Mouse (Mus musculus): ENCODE data around the gene Wee2.
A peak's percentile ranks its signal among the peaks of the same experiment; 100 is the strongest.

Gene Wee2

DNA sequence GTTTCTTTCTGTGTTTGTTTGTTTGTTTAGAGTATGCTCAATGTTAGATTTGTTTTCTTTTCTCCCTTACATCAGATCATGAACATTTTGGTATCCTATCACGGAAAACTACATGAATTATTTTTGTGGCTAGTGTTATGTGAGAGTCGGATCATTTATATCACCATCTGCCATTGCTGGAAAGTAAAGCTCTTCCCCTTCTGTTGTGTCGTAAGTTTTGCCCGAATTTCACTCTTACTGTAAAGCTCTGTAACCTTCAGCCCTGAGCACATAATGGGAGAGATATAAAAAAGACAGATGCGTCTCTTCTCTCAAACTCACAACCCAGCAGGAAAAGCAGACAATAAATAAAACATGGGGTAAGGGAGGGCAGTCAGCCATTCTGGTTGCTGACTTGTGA lies at the start of gene Wee2:
TSS of gene Wee2 (plus strand) at position 153 of the 400 bp plus-strand sequence.
- no peak for DNase-seq (ENCODE audit: low spot score)

DNA sequence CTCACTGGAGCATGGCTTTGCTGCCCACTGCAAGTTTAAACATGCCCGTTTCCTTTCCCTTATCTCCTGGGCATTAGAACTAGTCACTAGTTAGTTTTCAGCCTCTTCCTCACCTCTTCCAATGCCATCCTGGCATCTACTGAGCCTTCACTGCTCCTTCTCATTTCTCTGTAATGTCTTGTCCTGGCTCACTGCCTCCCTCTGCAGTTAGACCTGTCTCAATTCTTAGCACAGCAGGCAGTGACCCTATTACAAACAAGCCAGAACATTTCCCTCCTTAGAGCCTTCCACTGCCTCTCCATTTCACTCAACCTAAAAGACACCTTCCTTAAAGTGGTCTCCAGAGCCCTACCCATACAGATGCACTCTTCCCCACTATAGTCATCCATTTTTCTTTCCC lies 47.9 kb upstream of the Wee2 start:
- DNase-seq (ENCODE audit: low spot score): no peak

DNA sequence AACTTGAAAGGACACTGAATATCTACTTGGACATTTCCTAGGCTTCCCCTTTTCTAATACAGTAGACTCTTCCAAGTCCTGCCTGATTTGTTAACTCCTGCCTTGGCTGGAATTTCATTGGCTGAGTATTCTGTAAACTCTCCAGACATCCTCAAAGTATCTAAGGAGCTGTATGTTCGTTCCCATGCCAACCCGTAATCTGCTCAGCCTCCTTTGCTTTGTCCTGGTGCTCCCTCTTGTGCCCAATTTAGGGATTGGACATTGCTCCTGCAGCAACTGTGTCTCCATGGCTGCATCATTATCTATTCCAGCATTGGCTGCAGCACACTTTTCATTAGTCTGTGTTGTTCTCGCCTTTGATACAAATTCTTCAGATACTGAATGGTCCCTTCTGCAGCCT lies 45.7 kb upstream of the Wee2 start:
- peak; percentile 25 for DNase-seq (ENCODE audit: low spot score)

DNA sequence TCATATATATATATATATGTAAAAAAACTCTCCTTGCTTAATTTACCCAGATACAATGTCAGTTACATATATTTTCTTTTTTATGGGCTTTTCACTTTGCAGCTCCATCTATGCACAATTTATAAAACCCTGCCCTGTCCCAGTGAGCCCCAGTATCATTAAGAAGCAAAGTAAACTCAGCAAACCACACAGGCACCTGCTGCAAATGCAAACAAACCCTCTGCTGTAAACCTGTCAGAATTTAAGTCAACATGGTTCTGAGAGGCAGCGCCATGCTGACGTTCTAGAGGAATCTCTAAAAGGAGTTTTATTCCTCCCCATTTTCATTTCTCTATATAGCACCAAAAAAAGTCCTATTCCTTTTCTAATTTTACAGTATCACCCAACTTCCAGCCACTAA lies 36.9 kb upstream of the Wee2 start:
- DNase-seq (ENCODE audit: low spot score): no peak

DNA sequence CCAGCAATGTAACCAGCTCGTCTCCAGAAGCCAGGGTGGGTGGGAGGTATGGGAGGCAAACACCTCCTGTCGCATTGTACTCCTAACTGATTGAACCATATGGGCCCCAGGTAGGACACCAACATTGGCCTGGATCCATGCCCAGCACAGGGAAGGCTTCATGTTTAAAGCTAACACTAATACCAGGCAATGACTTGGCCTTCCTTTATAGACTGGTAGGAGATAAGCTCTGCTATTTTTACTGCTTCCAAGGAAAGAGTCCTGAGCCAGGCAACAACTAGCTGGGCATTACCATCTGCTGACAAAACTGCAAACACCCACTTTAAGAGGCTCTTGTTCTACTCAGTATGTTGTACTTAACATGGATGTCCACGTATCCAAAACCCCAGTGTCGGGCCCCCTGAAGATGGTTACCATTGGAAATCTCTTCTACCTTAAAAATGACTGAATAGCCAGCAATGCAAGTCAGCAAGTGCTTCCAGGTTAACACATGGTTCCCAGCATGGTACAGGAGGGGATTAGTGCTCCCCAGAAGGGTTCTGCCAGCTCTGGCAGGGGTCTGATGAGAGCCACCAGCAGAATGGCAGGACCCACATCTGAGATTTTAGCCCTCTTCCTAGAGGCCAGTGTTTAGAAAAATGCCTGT lies 35.1 kb upstream of the Wee2 start:
- no peak for DNase-seq (ENCODE audit: low spot score)

DNA sequence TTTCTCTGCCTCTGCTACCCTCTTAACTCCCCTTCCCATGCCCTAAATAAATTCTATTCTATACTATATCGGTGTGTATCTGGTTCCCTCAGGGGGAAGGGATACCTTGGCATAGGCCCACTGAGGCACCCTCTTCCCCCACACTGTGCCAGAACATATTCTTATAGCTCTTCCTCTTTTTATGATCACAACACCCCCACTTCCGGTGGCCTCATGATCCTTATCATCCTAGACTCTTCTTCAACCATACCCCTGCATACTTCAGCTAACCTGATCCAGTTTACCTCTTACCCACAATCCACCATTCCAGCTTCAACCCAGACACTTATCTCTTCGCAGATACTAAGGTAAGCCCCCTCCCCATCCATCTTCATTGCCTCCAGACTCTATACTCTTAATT lies 27.8 kb upstream of the Wee2 start:
- no peak for DNase-seq (ENCODE audit: low spot score)

DNA sequence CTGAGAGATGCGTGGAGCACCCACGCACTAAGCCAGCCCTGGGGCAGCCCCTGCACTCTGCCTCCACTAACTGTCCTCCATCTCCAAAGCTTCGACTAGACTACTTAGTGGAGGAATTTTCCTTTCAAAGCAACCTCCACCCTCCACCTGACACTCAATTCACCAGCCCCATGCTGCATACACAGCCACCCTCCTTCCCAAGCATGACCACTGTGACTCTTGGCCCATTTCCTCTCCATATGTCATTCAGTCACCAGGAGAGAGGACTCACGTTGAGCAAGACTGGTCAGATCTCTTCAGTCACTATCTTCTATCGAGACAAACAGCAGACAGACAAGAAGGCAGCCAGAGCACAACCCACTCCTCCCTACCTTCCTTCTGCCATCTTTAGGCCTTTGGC lies 25.8 kb upstream of the Wee2 start:
- DNase-seq (ENCODE audit: low spot score): no peak

DNA sequence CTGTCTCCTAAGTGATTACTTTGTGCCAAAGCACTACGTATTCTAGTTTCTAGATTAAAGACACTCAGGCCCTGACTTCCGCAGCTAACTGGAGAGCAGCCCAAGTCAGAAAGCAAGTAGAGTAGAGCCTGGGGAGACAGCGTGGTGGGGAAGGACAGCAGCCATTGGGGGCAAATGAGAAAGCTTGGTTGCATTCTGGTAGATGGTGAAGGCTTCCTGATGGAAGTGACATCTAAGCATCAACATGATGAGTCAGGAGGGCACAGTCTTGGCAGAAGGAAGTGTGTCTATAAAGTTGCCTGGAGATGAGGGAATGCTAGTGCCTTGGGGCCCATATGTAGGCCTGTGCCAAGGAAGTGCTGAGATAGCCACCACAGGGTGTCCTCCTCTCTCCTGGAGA lies 25.3 kb upstream of the Wee2 start:
- DNase-seq (ENCODE audit: low spot score): no peak

DNA sequence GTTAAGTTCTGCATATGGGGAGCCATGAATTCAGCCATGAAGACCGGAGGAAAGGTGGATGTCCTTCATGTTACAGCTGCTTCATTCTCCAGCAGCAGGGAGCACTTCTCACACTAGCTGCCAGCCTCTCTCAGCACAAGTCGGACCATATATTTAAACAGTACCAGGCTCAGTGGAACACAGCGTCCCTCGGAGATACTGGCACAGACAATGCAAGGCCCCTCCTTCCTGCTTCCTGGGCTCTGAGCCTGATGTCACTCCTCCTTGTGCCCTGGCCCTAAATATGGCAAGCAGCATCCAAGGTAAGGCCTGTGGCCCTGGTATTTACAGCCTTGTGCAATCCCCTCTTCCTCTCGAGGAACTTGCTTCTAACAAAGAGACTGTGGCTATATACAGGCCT lies 23.1 kb upstream of the Wee2 start:
- no peak for DNase-seq (ENCODE audit: low spot score)

DNA sequence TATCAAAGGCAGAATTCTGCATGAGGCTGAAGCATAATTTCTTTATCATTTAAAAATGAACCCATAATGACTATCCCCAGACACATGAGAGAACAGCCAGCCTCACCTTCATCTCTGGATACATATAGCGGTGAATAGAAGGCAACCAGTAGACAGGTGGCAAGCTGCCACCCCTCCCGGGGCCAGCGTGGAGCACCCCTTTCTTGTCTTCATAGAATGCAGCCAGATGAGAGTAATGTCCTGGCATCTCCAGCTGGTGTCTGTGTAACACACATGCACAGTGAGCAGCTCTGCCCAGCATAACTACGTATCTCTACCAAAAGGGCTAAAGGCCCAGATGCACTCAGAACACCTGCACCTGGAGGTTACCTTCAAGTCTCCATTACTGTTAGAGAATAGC lies 20.5 kb upstream of the Wee2 start:
- no peak for DNase-seq (ENCODE audit: low spot score)

DNA sequence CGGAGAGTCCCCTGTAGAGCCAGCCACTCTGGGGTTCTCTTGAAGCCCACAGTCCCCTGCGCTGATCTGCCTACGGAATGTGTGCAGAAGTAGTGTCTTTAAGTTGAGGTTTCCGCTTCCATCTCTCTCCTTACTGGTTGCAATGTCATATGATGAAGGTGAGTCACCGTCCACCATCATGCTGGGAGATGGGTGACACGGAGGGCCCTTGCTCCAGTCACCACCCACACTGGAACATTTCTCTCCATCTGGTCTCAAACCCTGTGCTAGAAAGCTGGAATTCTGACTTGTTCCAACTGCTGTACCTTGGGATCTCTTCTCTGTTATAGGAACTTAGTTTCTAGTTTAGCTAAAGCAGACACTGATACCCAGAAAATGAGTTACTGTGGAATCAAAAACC lies 17.8 kb upstream of the Wee2 start:
- no peak for DNase-seq (ENCODE audit: low spot score)

DNA sequence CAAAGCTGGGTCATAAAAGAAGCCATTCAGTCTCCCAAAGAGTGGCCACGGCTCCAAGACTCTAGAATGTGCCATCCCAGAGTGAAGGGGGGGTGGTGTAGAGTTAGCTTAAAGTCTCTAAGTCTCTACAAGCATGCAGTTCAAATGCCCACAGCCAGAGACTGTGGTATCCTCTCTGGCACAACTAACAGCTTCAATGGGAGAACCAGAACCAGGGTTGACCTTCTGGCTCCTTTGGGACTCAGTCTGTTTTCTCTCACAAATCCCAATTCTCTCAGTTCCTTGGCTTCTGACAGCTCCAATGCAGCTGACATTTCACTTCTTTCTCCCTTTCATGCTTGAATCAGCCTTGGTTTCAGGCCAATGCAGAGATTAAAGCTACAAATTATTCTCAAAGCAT lies 15.9 kb upstream of the Wee2 start:
- no peak for DNase-seq (ENCODE audit: low spot score)

DNA sequence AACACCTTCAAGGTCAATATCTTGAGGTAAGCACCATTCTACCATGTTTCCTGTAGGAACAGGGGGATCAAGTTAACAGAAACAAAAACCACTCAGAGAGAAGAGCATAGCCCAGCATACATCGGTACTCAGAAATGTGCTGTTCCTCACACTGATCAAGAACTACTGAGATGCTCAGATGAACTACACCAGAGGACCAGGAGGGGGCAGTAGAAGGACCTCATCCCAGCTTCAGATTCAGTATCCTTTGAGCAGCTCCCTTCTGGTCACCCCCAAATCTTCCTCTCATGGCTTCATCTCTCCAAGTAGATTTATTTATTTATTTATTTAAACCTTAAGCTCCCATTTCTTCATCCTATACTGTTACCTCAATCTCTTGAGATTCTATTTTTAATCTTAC lies 15.1 kb upstream of the Wee2 start:
- no peak for DNase-seq (ENCODE audit: low spot score)

DNA sequence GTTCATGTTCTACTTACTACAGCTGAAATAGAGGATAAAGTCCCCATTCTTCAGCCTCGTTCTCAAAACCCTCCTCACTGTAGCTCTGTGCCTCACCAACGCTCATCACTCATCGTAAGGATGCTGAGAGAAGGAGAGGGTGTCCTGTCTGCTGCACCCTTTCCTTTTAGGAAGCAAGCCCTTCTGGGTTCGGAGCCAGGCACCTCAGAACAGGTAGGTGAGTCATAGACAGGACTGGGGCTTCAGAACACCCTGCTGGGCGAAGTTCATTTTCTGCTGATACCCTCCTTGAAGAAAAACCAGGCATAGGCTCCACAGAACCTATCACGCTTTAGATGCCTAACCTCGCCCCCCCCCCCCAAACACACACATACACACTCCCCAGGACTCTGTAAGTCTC lies 11.4 kb upstream of the Wee2 start:
- DNase-seq (ENCODE audit: low spot score): no peak

DNA sequence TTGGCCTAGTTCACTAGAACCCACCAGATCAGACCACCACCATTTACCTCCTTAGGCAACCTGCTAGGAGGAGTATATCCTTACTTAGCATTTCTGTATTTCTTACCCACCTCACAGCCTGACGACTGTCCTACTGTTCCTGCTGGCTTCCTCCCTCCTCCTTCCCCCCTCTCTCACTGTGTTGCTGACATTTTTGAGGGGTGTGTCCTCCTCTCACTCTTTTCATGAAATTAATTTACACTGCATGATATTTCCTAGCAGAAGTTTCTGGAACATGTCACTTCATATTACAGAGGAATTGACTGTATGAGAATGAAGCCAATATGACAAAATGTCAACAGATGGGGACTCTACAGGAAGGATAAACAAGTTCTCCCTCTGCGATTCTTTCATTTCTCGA lies 10.2 kb upstream of the Wee2 start:
- no peak for DNase-seq (ENCODE audit: low spot score)

DNA sequence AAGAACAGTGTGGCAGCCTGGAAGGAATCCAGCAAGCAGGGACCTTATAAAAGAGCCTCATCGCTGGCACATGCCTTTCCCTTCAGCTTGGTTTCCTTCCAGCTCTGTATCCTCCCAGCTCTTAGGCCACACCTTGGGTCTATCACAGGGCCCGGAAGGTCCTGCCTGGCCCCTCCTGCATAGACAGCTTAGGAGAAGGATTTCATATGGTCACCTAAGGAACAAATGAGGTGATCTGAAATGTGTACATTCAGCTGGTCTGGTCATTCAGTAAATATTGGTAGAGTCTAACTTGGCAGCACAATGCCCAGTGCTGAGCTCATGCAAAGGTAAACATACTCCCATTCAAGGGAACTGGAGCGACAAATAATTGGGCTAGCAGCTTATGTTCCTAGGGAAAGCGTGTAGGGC lies 9.4 kb upstream of the Wee2 start:
- no peak for DNase-seq (ENCODE audit: low spot score)

DNA sequence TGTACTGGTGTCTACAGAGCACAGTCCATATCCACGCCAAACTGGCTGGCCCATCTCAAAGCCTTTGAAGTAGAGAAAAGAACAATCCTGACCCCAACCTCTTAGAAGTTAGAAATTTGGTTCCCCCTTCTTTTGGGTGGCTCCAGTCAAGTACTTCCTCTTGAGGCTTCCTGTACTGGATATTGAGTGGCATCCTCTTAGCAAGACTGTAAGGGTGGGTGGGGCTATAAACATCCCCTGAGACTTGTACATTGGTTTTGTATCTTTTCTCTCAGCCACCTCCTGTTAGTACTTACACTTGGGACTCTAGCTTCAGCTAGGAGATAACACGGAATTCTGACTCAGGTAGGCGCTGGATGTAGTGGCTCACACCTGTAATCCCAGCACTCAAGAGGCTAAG lies 8.6 kb upstream of the Wee2 start:
- no peak for DNase-seq (ENCODE audit: low spot score)

DNA sequence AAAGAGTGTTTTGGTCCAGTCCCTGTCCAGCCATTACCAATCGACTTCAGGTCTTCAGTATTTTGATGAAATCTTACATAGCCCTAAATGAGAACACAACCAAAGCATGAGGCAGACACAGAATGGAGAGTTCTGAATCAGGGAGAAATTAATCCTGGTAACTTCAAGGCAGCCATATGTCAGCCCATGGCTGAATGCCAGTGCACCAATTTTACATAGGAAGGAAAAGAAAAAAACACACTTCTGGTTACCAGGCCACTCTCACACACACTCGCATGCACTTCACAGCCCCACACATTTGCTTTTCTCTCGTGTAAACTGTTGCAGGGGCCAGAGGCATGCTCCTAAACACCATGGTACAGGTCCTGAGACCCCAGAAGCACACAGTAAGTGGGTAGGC lies 8.0 kb upstream of the Wee2 start:
- DNase-seq (ENCODE audit: low spot score): no peak

DNA sequence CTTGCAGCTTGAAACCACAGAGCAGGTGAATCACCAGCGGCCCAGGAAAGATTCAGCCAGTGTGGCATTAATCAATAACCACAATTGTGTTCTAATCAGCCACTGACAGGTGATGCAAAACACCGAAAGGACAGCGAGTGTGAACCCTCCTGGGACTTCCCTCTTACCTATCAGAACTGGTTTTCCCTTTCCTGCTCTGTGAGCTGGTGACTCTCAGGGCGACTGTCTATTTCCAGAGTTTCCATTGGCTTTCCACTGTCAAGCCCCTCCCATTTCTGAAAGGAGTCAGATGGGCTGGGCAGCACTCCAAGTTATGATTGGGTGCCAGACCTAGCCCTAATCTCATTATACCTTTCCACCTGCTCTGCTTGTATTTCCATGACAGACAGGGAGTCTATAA lies 7.5 kb upstream of the Wee2 start:
- DNase-seq (ENCODE audit: low spot score): no peak

DNA sequence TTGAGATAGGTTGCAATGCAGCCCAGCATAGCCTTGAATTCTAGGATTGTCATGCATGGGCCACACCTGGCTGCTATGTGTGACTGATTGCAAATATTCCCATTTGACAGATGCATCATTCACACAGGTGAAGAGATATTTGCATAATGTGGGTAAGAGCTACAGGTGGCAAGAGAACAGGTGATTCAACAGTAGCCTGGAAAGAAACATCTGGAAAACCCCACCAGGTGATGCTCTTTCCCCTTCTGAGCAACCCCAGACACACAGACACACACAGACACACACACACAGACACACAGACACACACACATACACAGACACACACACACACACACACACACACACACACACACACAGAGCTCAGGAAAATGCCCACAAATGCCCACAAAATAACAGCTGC lies 7.1 kb upstream of the Wee2 start:
- no peak for DNase-seq (ENCODE audit: low spot score)

DNA sequence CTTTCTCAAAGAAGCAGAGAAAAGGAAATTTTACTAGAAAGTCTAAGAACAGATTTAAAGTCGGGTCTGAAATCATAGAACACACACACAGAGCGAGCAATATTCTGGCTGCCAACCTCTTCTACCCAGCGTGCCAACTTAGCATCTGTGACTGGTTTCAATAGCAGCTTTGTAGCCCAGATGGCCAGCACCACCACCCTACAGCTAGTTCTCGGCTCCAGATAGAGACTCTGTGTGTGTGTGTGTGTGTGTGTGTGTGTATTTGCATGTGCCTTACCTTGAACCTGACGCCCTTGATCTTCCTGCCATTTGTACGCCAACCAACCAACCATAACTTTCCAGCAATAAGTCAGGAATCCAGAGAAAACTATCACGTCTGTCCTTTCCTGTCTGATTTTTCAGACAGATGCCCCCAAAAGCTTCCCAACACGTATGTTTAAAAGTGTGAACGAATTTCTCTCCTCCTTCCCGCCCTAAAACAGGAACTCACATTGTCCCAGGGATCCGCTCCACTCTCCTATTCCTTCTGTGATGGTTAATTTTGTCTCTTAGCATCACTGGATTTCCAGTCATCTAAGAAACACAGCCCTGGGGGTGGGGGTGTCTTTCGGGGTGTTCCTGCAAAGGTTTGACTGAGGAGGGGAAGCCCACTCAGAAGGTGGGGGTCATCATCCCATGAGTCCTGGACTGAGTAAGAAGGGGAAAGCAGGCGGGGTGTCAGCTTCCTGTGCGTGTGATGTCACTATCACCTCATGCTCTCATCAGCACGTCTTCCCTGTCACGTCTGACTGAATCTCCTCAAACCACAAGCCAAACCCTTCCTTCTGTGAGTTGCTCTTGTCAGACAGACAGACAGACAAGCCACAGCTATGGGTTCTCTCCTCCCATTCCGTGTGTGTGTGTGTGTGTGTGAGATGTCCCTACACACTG lies 6.3 kb upstream of the Wee2 start:
- DNase-seq (ENCODE audit: low spot score): no peak

DNA sequence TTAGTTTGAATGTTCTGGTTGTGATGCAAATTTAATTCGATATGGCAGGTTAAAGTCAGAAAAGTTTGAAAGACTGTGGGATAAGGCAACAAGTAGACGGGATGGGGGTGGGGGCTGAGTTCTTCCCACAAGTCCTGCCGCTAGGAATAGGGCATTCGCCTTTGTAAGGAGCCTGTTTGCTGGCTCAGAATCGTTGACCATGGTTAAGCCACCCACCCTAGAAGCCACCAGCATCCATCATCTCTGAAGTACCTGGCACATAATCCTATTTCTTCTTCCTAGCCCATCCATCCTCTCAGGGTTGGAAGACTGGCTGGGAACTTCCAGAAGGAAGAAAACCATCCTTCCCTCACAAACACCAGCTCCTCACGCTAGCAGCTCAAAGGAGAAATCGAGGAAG lies 4.2 kb upstream of the Wee2 start:
- DNase-seq (ENCODE audit: low spot score): no peak

DNA sequence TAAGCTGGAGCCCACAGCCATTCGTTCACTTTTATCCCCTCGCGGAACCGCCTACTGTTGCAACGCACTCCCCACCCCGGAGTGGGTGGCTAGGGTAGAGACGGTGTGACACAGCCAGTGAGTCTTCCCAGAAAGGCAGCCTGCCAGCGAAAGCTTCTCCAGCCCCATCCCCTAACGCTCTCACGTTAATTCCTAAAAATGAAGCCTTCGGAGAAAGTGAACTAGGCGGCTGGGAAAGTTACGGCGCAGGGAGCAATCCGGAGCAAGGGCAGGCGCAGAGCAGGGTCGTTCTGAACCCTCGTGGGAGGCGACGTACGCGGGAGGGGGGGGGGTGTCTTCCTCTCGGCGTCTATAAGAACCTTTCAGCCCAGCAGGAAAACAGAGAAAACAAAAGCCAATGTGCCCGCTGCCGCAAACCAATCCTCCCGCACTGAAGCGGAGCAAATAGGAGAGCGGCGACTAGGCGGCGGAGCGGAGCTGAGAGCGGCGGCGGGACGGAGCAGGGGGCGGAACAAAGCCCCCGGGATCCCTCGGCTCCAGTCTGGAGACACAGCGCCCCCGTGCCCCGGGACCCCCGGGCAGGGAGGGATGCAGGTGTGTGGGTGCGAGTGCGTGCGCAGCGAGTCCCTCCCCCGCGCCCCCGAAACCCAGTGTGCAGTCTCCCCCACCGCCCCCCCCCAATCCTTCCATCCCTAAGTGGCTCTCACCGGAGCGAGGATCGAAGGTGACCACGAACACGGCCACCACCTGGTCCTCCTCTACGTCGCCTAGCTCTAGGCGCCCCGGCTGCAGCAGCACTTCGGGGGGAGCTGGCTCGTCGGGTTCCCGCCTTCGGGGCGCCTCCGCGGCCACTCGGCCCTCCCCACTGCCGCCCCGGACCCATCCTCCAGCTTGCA lies 3.5 kb upstream of the Wee2 start:
- DNase-seq (ENCODE audit: low spot score): no peak
